Mouse (Mus musculus): ENCODE measurements around the gene Commd7.

Gene Commd7

DNA sequence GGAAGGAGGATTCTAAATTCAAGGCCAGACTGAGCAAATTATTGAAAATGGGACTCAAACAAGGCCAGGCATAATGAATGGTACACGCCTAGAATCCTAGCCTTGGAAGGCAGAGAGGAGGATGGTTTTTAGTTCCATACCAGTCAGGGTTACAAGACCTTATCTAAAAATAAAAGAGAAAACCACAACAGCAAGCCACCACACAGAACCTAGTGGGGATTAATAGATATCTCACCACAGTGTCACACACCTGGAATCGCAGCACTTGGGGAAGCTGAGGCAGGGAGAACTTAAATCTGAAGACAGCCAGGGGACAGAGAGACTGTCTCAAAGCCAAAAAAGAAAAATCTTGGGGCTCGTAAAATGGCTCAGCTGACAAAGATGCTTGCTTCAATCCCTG is 1.6 kb downstream of the Commd7 start:
- DNase-seq (ENCODE audit: extremely low read depth, low read depth, low spot score) = no peak

DNA sequence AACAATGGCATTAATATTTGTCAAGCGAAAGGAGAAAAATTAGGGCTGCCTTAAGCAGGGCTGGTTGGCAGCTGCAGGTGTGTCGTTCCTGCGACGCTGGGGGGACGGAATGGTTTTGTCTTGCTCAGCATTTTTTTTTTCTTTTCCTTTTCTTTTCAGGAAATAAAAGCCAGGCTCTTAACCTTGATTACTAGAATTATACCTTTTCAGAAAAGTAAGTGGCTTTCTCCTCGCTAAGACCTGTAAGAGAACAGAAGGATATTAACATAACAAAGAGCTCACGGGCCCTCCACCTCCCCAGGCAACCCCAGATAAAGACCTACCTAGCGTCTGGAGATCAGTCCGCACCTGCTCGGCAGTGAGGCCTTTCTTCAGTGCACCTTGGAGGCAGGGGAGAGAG is 10.1 kb downstream of the Commd7 start:
- no peak for DNase-seq (ENCODE audit: extremely low read depth, low read depth, low spot score)

DNA sequence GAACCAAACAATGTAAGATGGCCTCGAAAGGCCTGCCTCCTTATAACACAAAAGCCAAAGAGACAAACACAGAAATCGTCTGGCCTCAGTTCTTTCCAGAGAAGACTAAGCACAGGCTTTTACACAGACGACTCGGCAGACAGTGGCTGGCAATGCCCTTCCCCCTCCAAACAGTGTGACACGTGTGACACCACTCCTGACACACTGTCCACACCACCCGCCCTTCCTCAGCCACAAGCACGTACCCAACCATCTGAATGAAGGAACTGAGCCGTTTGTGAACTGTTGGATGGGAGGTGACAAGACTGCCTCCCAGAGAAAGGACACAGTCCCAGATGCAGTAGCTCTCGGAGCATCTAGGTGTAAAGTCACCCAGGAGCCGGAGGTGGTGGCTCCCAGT is 13.7 kb downstream of the Commd7 start:
- no peak for DNase-seq (ENCODE audit: extremely low read depth, low read depth, low spot score)

GRCm38 (mm10) chr2:153618439-153618838 is 14.1 kb downstream of the Commd7 start:
- no peak for DNase-seq (ENCODE audit: extremely low read depth, low read depth, low spot score)

DNA sequence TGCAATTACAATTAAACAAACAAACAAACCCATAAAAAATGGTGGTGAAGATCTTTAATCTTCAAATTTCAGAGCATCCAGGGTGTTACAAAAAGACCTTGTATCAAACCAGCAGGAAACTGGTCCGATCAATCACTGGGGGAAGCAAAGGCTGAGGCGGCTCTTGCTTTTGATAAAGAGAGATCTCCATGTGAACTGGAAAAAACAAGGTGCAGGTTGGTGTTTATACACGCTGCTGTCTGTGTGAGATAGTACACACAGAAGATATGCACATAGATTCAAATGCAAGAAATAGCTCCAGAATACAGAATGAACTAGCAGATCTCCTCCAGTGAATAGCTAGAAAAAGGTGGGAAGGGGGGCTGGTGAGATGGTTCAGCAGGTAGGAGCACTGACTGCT is 15.7 kb downstream of the Commd7 start:
- DNase-seq (ENCODE audit: extremely low read depth, low read depth, low spot score) = no peak

DNA sequence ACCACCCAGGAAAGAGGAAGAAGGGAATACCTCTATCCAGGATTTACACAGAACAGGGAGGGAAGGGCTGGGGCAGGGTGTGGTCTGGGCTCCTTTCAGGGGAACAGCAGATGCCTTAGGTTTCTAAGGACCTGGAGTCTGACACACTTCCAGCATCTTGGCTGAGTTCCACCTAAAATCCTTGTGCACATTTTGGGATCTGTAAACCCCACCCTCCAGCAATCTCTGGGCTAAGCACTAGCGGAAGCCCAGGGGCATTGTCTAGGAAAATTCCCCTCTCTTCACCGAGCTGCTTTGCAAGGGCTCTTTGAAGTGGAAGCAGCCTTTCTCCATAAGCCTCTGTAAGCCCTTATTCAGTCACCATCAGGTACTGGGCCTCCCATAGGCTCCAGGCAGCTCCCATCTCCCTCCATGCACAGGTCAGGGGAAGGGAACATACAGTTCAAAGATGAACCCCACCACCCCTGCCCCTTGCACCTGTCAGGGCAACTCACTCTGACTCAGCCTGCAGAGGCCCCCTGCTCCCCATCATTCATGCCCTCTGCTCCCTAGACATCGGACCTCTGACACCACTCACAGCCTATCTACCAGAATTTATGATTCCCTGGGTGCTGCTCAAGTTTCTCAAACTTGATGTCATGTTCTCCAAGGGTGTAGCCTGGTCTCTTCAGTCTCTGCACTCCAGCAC is 19.8 kb downstream of the Commd7 start:
- no peak for DNase-seq (ENCODE audit: extremely low read depth, low read depth, low spot score)

DNA sequence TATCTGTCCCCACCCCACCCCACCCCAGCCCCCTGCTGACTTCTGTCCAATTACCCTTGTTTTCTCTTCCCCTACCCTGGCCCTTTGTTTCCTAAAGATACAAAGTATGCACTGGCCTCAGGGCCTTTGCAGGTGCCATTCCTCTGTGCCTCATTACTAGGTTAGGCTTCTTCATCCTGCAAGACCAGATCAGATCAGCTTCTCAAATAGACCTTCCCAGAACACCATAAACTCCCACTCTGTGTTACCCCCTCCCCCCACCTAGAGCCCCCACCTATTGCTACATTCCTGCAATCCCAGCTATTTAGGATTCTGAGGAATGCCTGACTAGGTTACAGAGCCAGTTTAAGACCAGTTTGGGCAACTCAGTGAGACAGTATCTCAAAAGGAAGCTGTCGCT is 20.8 kb downstream of the Commd7 start:
- DNase-seq (ENCODE audit: extremely low read depth, low read depth, low spot score) = no peak

DNA sequence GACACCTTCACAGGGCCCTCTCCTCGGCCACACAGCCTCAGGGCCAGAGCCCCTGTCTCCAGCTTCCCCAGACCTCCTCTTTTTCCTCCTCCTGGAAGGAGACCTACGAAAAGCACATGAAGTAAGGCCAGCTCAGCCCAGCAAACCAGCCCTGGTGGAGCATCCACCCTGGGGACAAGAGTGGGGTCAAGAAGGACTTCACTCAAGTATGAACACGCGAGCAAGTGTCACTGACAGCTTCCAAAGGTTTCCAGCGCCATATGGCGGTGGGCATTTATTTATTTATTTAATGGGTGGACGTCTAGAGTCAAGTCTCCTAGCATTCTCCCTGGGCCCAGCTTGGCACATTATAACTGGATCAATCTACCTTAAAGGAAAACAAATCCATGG is 21.3 kb downstream of the Commd7 start:
- DNase-seq (ENCODE audit: extremely low read depth, low read depth, low spot score) = no peak

DNA sequence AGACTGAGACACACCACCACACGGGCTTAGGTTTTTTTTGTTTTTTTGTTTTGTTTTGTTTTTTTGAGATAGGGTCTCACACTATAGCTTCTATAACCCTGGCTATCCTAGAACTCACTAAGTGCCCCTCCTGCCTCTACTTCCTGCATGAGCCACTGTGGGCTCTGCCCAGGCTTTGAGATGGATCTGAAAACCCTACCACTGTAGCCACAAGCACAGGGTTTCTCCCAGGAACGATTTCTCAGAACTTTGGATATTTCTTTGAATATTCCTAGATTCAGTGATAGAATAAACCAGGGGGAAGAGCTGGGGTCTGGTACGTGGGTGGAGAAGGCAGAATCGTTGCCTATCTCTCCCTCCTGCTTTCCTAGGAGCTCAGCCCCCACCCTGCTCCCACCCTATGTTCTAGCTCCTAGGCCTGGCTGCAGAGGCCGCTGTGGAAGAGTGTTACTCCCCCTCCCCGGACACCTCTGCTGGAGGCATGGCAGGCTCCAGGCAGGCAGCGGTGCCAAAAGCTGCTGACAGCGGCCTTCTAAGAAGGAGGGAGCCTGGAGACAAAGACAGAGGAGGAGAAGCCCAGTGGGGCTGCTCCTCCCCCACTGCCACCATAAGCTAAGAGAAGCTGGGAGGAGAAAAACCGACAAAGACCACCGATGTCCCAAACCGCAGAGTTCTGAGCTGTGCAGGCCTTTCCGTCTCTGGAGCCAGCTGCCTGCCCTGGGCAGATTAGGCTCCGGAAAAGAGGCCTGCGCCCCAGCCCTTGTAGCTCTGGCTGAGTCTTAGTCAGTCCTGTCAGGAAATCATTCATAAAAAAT is 21.9 kb downstream of the Commd7 start:
- no peak for DNase-seq (ENCODE audit: extremely low read depth, low read depth, low spot score)

DNA sequence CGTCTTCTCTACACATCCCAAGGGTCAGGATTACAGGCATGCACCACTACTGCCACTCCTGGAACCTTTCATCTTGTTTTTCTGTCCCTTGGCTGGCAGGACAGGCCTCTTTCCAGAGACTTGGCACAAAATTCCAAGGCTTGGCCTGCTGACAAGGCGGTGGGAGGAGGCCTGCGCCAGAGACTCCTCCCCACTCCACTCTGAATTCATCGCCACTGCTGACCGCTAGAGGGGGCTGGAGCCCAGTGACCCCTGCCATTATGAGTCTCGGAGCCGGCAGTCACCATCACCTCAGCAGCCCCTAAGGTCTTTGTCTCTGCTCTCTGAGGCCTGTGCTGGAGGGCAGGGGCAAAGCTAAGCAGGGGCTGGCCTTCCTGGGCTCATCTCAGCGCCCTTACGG is 23.0 kb downstream of the Commd7 start:
- DNase-seq (ENCODE audit: extremely low read depth, low read depth, low spot score) = peak; percentile 55

DNA sequence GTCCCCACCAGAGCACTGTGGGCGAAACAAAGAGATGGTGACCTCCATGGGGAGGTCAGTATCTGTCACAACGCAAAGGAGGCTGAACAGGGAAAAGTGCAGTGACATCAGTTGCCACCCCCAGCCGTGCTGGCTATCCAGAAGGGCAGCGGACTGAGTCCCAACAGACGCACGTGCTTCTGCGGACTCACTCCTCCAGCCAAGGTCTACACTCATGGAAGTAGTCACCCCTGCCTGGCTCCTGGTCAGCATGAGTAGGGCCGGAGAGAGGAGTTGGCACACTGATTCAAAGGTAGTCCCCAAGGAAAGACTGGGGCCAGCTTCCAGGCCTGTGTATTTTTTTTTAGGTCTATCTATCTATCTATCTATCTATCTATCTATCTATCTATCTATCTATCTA is 23.5 kb downstream of the Commd7 start:
- DNase-seq (ENCODE audit: extremely low read depth, low read depth, low spot score) = no peak

GRCm38 (mm10) chr2:153607870-153608515 is 24.6 kb downstream of the Commd7 start:
- peak; percentile 87 for DNase-seq (ENCODE audit: extremely low read depth, low read depth, low spot score)

DNA sequence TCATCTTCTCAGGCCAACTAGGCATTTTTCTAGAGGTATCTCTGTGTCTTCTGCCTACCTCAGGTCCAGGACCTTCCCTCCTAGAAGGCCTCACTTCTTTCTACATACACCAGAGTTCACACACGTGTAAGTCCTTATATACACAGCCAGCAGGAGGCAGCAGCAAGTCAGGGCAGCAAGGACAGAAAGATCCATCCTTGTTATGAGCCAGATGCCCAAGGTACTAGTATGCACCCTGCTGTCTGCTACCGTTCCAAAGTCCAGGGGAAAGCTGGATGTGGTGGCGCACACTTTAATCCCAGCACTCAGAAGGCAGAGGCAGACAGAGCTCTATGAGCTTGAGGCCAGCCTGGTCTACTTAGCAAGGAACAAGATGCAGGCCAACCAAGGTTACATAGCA is 26.2 kb downstream of the Commd7 start:
- no peak for DNase-seq (ENCODE audit: extremely low read depth, low read depth, low spot score)

GRCm38 (mm10) chr2:153603724-153604123 is 28.9 kb downstream of the Commd7 start:
- no peak for DNase-seq (ENCODE audit: extremely low read depth, low read depth, low spot score)

GRCm38 (mm10) chr2:153600667-153601648 is 31.6 kb downstream of the Commd7 start:
- no peak for DNase-seq (ENCODE audit: extremely low read depth, low read depth, low spot score)

GRCm38 (mm10) chr2:153600021-153600666 is 32.4 kb downstream of the Commd7 start:
- no peak for DNase-seq (ENCODE audit: extremely low read depth, low read depth, low spot score)

DNA sequence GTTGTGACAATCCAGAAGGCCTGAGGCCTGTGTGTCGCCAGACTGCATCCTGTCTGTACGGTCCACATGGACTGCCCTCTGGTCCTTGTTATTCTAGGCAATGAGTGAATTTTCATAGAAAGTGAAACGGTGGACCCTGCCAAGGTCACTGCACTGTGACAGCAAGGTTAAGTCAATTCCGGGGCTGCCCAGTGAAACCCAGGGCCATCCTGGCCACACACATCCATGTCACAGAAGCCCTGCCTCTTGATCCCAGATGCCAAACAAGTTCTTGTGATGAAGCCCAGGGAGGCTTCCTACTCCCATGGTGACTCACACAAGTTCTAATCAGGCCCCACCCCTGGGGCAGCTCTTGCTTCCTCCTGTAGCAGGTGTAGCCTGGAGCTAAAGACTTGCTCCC is 35.0 kb downstream of the Commd7 start:
- DNase-seq (ENCODE audit: extremely low read depth, low read depth, low spot score) = no peak

DNA sequence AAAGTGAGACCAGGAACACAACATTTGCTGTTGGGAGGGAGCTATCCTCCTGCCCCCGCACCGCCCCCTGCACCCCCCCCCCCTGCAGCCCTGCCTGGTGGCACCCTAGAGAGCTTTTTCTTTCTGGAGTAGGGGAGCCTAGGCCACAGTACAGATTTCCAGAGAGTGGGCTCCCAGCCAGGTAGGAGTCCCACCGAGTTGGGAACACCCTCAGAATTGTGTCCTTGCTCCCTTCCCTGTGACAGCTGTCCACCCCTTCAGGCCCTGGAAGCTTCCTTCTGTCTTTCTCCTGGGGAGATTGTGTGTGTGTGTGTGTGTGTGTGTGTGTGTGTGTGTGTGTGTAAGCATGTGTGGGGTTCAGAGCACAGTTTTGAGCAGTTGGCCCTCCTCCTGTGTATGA is 35.6 kb downstream of the Commd7 start:
- no peak for DNase-seq (ENCODE audit: extremely low read depth, low read depth, low spot score)

DNA sequence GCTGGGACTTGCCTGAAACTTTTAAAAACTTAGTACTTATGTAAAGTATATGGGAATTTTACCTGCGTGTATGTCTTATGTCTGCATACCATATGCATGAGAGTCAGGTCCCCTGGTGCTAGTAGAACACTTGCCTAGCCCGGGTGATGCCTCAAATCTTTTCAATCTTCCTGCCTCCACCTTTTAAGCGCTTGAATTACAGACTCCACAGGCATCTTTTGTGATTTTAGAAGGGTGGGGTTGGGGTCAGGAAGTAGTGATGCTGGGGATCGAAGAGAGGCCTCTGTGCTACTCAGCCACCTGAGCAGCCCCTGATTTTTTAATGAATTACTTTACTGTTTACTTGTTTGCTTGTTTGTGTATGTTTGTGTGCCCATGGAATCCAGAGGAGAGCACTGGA is 37.6 kb downstream of the Commd7 start:
- DNase-seq (ENCODE audit: extremely low read depth, low read depth, low spot score) = no peak

GRCm38 (mm10) chr2:153593186-153593585 is 39.4 kb downstream of the Commd7 start:
- DNase-seq (ENCODE audit: extremely low read depth, low read depth, low spot score) = no peak

Data from fat pad, adult 2 months (tissue).